Mouse (Mus musculus): ENCODE measurements around the gene Slc30a4. TPM values are rescaled to one million over a fixed set of nuclear protein-coding genes. Genes with fewer than 3 reads are reported as not detected.

Gene Slc30a4
- polyA plus RNA-seq (2014; fragmentation: Nextera tagmentation; extraction: Ambion mirVana), result 16.8 and 17.2 TPM in 2 replicates

DNA sequence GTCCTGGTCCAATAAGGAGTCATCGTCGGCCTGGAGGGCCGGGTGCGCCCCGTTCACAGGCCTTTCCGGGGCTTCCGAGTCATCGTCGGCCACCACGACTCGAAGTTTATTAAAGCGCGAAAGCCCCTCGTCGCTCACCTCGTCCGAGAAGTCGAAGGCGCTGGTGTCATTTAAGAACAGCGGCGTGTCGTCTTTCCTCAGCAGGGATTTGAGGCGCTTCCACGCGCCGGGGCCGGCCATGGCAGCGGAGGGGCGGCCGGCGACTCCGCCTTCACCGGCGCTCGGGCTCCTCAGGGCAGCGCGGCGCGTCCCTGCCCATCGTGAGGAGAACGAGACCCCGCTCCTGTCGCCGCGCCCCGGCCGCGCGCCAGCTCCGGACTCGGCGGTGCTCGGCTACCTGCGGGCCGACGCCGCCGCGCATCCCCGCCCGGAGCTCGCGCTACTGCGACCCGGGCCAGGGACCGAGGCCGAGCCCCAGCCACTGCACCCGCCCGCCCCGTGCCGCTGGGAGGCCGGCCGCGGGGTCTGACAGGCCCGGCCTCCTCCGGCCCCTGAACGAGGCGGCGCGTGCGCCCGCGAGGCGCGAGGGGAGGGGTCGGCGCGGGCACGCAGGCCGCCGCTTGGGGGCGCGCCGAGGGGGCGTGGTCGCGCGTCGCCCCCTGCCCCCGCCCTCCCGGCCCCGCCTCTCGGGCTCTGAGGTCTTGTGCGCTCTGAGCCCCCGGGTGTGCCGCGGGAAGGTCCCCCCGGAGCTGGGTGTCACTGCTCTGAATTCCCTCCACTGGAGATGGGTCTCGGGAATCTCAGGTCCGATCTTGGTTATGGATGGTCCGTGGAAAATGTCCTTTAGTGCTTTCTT is at the start of gene Slc30a4:
Slc30a4 (minus strand) TSS at position 483 of the 856 bp plus-strand sequence.
- H3K4me3 ChIP-seq (ENCODE audit: low read depth, low read length), result peak within 1 kb of the TSS; percentile 74
- under 1% methylated on average over 32 of the region's 111 CpGs for WGBS
- H3K9ac ChIP-seq (ENCODE audit: low read depth, low read length), result peak within 1 kb of the TSS; percentile 85
- no peaks in the 10 kb centered on the region for H3K9me3 ChIP-seq (ENCODE audit: control insufficient read depth, low read length)
- peak; percentile 98 for ATAC-seq (ENCODE audit: low read depth)
- H3K27ac ChIP-seq (replicated peaks; ENCODE audit: low read depth, low read length), result peak within 1 kb of the TSS; percentile 35; the same call in 1 of the 2 replicates
- peak within 1 kb of the TSS; percentile 79 for H3K4me2 ChIP-seq (ENCODE audit: low read depth, low read length)
- peak; percentile 89 for DNase-seq (ENCODE audit: low spot score)
- no peaks in the 10 kb centered on the region for H3K36me3 ChIP-seq (ENCODE audit: control insufficient read depth, insufficient read depth, low read length)
- no peaks in the 10 kb centered on the region for H3K27me3 ChIP-seq (replicated peaks; ENCODE audit: control insufficient read depth, insufficient read depth, low read length)
- H3K4me1 ChIP-seq (ENCODE audit: control insufficient read depth, insufficient read depth, low read length), result peaks cover 15% of the 10 kb centered on the region

DNA sequence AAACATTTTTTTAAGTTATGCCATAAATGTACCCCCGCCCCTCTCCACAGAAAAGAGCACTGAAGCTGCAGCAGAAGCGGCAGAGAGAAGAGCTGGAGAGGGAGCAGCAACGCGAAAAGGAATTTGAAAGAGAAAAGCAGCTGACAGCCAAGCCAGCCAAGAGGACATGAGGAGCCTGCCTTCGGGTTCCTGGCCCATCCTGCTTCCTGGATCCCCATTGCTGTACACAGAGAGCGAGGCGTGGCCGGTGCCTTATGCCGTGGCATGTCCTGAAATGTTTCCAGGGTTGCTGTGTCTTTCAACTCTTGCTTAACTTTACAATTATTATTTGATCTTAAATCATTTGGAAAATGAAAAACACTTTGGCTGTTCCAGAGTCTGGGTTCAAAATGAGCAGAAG is 44.0 kb upstream of the Slc30a4 start:
- Histone ChIP-seq H3K27ac (replicated peaks; ENCODE audit: low read depth, low read length) (no peak overlapping the region), H3K4me3 (ENCODE audit: low read depth, low read length) (no peak overlapping the region), H3K9me3 (ENCODE audit: control insufficient read depth, low read length) (no peaks in the 10 kb centered on the region), H3K27me3 (replicated peaks; ENCODE audit: control insufficient read depth, insufficient read depth, low read length) (no peaks in the 10 kb centered on the region), H3K36me3 (ENCODE audit: control insufficient read depth, insufficient read depth, low read length) (peaks cover 46% of the 10 kb centered on the region), H3K4me2 (ENCODE audit: low read depth, low read length) (no peak overlapping the region), H3K4me1 (ENCODE audit: control insufficient read depth, insufficient read depth, low read length) (no peaks in the 10 kb centered on the region), H3K9ac (ENCODE audit: low read depth, low read length) (no peak overlapping the region)
- DNase-seq (ENCODE audit: low spot score) (no peak), ATAC-seq (ENCODE audit: low read depth) (no peak)
- 88% methylated on average over 9 of the region's 9 CpGs for WGBS

DNA sequence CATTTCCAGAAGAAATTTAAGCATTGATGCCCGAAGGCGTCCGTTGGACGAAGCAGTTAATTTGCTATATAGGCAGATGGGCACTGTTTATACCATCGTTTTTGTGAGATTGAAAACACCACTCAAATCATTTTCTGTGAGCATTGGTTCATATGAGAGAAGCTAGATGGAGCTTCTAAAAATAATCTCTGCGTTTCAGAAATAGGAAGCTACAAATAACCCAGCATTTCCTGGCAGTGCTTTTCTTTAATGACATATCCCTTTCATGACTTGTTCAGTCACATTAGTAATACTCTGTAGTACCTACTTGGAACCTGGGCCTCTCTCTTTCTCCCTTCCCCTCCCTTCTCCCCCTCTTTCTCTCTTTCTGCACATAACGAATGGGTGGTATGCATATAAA is 36.6 kb upstream of the Slc30a4 start:
- H3K9me3 ChIP-seq (ENCODE audit: control insufficient read depth, low read length), result no peaks in the 10 kb centered on the region
- WGBS, result 21% methylated on average over 7 of the region's 7 CpGs

DNA sequence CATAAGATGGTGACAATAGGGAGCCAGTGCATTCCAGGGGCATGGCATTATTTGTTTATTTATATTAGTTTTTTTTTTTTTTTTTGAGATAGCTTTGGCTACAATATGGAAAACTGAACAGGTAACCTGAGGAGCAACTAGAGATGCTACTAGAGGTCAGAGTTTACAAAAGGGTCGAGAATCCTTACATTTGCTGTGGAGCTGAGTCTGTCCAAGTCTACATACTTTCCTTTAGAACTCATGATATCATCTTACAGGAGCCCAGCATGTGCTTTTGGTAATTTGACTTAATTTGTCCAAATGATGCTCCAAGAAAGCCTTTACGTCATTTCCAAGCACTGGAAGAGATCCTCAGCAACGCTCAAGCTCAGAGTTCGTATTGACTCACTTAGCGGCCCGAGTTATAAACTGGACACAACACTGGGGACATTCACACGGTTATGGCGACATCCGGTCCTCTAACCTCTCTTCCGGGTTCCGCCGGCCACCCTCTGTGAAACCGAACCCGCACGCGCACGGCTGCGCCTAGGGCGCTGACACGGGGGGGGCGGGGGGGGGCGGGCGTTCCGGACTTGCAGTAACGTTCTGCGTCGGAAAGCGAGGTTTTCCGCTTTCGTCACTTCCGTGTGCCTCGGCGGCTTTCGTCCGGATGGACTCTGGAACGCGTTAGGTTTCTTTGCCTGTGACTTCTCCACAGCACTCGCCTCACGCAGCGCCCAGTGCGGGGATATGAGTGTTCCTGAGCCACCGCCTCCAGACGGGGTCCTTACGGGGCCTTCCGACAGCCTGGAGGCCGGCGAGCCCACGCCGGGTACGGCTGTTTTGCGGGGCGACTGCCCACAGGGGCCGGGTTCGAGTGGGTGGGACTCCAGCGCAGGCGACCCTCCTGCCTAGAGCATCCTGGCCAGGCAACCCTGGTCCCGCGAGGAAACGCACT is 35.7 kb upstream of the Slc30a4 start, which contains the start of gene Bloc1s6:
Bloc1s6 (plus strand) TSS at position 610 of the 937 bp plus-strand sequence.
- 1% methylated on average over 42 of the region's 59 CpGs for WGBS
- Histone ChIP-seq H3K4me3 (ENCODE audit: low read depth, low read length) (peak within 1 kb of the TSS; percentile 87), H3K9me3 (ENCODE audit: control insufficient read depth, low read length) (no peaks in the 10 kb centered on the region), H3K4me1 (ENCODE audit: control insufficient read depth, insufficient read depth, low read length) (peaks cover 7% of the 10 kb centered on the region), H3K27me3 (replicated peaks; ENCODE audit: control insufficient read depth, insufficient read depth, low read length) (peaks cover 8% of the 10 kb centered on the region), H3K4me2 (ENCODE audit: low read depth, low read length) (peak within 1 kb of the TSS; percentile 78), H3K27ac (replicated peaks; ENCODE audit: low read depth, low read length) (peak within 1 kb of the TSS; percentile 96), H3K9ac (ENCODE audit: low read depth, low read length) (peak within 1 kb of the TSS; percentile 94), H3K36me3 (ENCODE audit: control insufficient read depth, insufficient read depth, low read length) (no peaks in the 10 kb centered on the region)
- ATAC-seq (ENCODE audit: low read depth), result peak; percentile 96
- peak; percentile 96 for DNase-seq (ENCODE audit: low spot score)

More for the DNA sequence above, 36.6 kb upstream of the Slc30a4 start:
- Histone ChIP-seq H3K27me3 (replicated peaks; ENCODE audit: control insufficient read depth, insufficient read depth, low read length) (peaks cover 8% of the 10 kb centered on the region), H3K4me2 (ENCODE audit: low read depth, low read length) (peak overlapping the region; percentile 78), H3K27ac (replicated peaks; ENCODE audit: low read depth, low read length) (peak overlapping the region; percentile 96), H3K4me3 (ENCODE audit: low read depth, low read length) (peak overlapping the region; percentile 87), H3K9ac (ENCODE audit: low read depth, low read length) (peak overlapping the region; percentile 94), H3K36me3 (ENCODE audit: control insufficient read depth, insufficient read depth, low read length) (peaks cover 4% of the 10 kb centered on the region; the same call in 1 of the 2 replicates), H3K4me1 (ENCODE audit: control insufficient read depth, insufficient read depth, low read length) (peaks cover 7% of the 10 kb centered on the region)
- DNase-seq (ENCODE audit: low spot score), result no peak
- ATAC-seq (ENCODE audit: low read depth), result no peak

DNA sequence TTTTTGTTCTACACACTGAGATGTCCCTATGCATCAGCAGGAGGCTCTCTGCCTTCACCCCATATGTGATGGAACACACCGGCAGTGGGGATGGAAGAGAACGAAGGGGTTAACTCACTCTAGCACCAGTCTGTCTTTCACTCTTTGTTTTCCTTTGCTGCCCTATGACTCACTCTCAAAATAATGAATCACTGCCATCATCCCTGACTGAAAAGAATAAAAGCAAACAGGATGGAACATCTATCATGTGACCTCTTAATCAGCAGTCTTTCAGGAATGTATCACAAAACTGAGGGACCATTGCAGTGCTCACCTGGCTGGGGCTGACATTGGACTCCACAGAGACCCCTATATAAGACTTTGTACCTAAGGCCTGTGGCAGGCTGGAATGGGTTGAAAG is 29.0 kb upstream of the Slc30a4 start:
- Histone ChIP-seq H3K9me3 (ENCODE audit: control insufficient read depth, low read length) (no peaks in the 10 kb centered on the region), H3K27me3 (replicated peaks; ENCODE audit: control insufficient read depth, insufficient read depth, low read length) (peaks cover 8% of the 10 kb centered on the region), H3K4me2 (ENCODE audit: low read depth, low read length) (no peak overlapping the region), H3K27ac (replicated peaks; ENCODE audit: low read depth, low read length) (no peak overlapping the region), H3K4me3 (ENCODE audit: low read depth, low read length) (no peak overlapping the region), H3K4me1 (ENCODE audit: control insufficient read depth, insufficient read depth, low read length) (no peaks in the 10 kb centered on the region), H3K9ac (ENCODE audit: low read depth, low read length) (no peak overlapping the region), H3K36me3 (ENCODE audit: control insufficient read depth, insufficient read depth, low read length) (no peaks in the 10 kb centered on the region)
- ATAC-seq (ENCODE audit: low read depth), result no peak
- 72% methylated on average over 2 of the region's 2 CpGs for WGBS
- no peak for DNase-seq (ENCODE audit: low spot score)

DNA sequence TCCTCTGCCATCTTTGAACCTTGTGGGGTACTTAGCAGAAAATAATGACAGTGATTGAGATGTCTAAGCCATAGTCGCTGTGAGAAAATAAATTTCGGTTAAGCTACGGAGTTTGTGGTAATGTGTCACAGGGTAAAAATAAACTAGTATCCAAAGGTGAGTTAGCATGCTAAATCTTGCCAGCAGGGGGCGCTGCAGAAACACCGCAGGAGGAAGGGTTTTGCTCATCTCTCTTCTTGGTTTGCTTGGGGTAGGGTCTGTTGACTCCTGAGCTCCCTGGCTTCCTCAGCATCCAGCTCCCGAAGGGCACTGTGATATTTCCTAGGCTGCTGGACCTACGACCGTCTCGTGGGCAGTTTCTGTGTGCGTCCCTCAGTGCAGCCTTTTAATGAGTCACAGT is 23.1 kb upstream of the Slc30a4 start:
- DNase-seq (ENCODE audit: low spot score), result no peak
- 55% methylated on average over 10 of the region's 10 CpGs for WGBS
- H3K4me1 ChIP-seq (ENCODE audit: control insufficient read depth, insufficient read depth, low read length), result no peaks in the 10 kb centered on the region

DNA sequence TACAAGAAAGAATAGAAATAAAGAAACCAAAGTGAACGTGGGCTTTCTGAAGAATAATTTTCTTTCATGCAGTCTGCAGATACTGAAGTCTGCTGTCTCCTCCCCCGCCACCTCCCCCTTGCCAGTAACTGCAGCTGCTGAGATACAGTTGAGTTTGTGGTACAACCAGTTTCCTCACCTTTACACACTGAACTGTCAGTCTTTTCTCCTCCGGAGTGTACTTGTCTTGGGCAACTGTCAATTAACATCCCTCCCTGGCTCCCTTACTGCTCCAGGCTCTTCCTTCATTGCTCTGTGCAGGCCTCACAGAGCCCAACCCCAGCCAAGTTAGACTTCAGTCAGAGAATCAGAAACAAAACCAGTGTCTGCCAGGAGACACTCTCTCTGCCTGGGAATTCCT is 18.1 kb upstream of the Slc30a4 start:
- Histone ChIP-seq H3K27me3 (replicated peaks; ENCODE audit: control insufficient read depth, insufficient read depth, low read length) (no peaks in the 10 kb centered on the region), H3K9ac (ENCODE audit: low read depth, low read length) (no peak overlapping the region), H3K27ac (replicated peaks; ENCODE audit: low read depth, low read length) (no peak overlapping the region), H3K9me3 (ENCODE audit: control insufficient read depth, low read length) (no peaks in the 10 kb centered on the region), H3K36me3 (ENCODE audit: control insufficient read depth, insufficient read depth, low read length) (no peaks in the 10 kb centered on the region), H3K4me1 (ENCODE audit: control insufficient read depth, insufficient read depth, low read length) (no peaks in the 10 kb centered on the region), H3K4me3 (ENCODE audit: low read depth, low read length) (no peak overlapping the region), H3K4me2 (ENCODE audit: low read depth, low read length) (no peak overlapping the region)
- DNase-seq (ENCODE audit: low spot score) (peak; percentile 36), ATAC-seq (ENCODE audit: low read depth) (no peak)
- 58% methylated on average over 3 of the region's 3 CpGs for WGBS

More for the DNA sequence above, 23.1 kb upstream of the Slc30a4 start:
- ATAC-seq (ENCODE audit: low read depth), result no peak
- no peak overlapping the region for H3K27ac ChIP-seq (replicated peaks; ENCODE audit: low read depth, low read length)
- H3K36me3 ChIP-seq (ENCODE audit: control insufficient read depth, insufficient read depth, low read length), result no peaks in the 10 kb centered on the region
- H3K27me3 ChIP-seq (replicated peaks; ENCODE audit: control insufficient read depth, insufficient read depth, low read length), result no peaks in the 10 kb centered on the region
- H3K9ac ChIP-seq (ENCODE audit: low read depth, low read length), result no peak overlapping the region
- no peak overlapping the region for H3K4me2 ChIP-seq (ENCODE audit: low read depth, low read length)
- H3K9me3 ChIP-seq (ENCODE audit: control insufficient read depth, low read length), result no peaks in the 10 kb centered on the region
- no peak overlapping the region for H3K4me3 ChIP-seq (ENCODE audit: low read depth, low read length)

DNA sequence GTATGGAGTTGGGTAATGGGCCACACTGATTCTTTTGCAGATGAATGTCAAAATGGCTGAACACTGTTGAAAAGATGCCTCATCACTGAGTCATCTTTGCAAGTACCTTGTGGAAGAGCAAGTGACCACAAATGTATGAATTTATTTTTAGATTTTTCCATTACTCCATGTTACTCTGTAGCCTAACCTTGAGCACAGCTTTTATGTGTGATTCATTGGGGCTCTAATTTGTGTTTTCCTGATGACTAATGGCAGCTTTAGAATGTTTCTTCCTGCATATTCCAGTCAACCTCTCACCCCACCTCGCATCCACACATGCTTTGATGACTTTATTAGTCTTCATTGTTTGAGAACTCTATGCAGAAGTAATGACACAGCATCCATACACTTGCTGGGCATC is 16.8 kb upstream of the Slc30a4 start:
- 44% methylated on average over 1 of the region's 1 CpGs for WGBS

More for the DNA sequence above, 16.8 kb upstream of the Slc30a4 start:
- no peak overlapping the region for H3K9ac ChIP-seq (ENCODE audit: low read depth, low read length)
- H3K9me3 ChIP-seq (ENCODE audit: control insufficient read depth, low read length), result no peaks in the 10 kb centered on the region
- no peak overlapping the region for H3K4me2 ChIP-seq (ENCODE audit: low read depth, low read length)
- ATAC-seq (ENCODE audit: low read depth), result no peak
- H3K36me3 ChIP-seq (ENCODE audit: control insufficient read depth, insufficient read depth, low read length), result no peaks in the 10 kb centered on the region
- no peaks in the 10 kb centered on the region for H3K4me1 ChIP-seq (ENCODE audit: control insufficient read depth, insufficient read depth, low read length)
- H3K27ac ChIP-seq (replicated peaks; ENCODE audit: low read depth, low read length), result no peak overlapping the region
- DNase-seq (ENCODE audit: low spot score), result no peak
- H3K4me3 ChIP-seq (ENCODE audit: low read depth, low read length), result no peak overlapping the region
- no peaks in the 10 kb centered on the region for H3K27me3 ChIP-seq (replicated peaks; ENCODE audit: control insufficient read depth, insufficient read depth, low read length)

All from embryonic facial prominence, embryonic 14.5 days (tissue).